Mouse (Mus musculus) hindbrain, embryonic 11.5 days (tissue): ENCODE results near the gene Ccr7. TPM values are rescaled to one million over a fixed set of nuclear protein-coding genes. Genes with fewer than 3 reads are reported as not detected.

Experiments
- ATAC-seq: fragments of 200-750 bp; cut with Nextera tagmentation; 2 replicates; pipeline ENCODE4 v1.8.0; 2017; ENCODE audit warnings: mild to moderate bottlenecking, moderate TSS enrichment, moderate library complexity; ENCODE audit not compliant: low FRiP score
- DNase-seq: peaks from one replicate; pipeline ENCODE4 v3.0.0-alpha.2; 2015; ENCODE audit warnings: low spot score
- H3K27ac ChIP-seq: fragments of 300-500 bp; sonication (generic); 2 replicates; pipeline ENCODE4 v1.5.1; 2014; ENCODE audit warnings: mild to moderate bottlenecking, low read depth, low read length
- H3K27me3 ChIP-seq: fragments of 300-500 bp; sonication (generic); 2 replicates; pipeline ENCODE4 v1.6.1; 2014; ENCODE audit warnings: mild to moderate bottlenecking, low read length, moderate library complexity, mixed read lengths; ENCODE audit not compliant: control insufficient read depth, insufficient read depth
- H3K36me3 ChIP-seq: fragments of 300-500 bp; sonication (generic); 2 replicates; pipeline ENCODE4 v1.6.1; 2014; ENCODE audit warnings: mild to moderate bottlenecking, low read length, moderate library complexity, mixed read lengths; ENCODE audit not compliant: control insufficient read depth, insufficient read depth
- H3K4me1 ChIP-seq: fragments of 300-500 bp; sonication (generic); replicated peaks from 2 replicates; pipeline ENCODE4 v1.6.1; 2014; ENCODE audit warnings: low read length, mixed read lengths; ENCODE audit not compliant: control insufficient read depth, insufficient read depth
- H3K4me2 ChIP-seq: fragments of 300-500 bp; sonication (generic); replicated peaks from 2 replicates; pipeline ENCODE4 v1.6.1; 2014; ENCODE audit warnings: mild to moderate bottlenecking, low read depth, low read length
- H3K4me3 ChIP-seq: fragments of 300-500 bp; sonication (generic); 2 replicates; pipeline ENCODE4 v1.5.1; 2014; ENCODE audit warnings: low read depth, low read length
- H3K9ac ChIP-seq: fragments of 300-500 bp; sonication (generic); 2 replicates; pipeline ENCODE4 v1.6.1; 2014; ENCODE audit warnings: low read depth, low read length
- H3K9me3 ChIP-seq: fragments of 300-500 bp; sonication (generic); 2 replicates; pipeline ENCODE4 v1.6.1; 2016; ENCODE audit warnings: low read length; ENCODE audit not compliant: control insufficient read depth
- WGBS: fragments of 180-500 bp; shearing (Covaris S2); extraction: QIAGEN DNeasy Blood & Tissue Kit; methylation state at CpG from one replicate; pipeline ENCODE4 v1.1.7; 2014; 5-methylcytosine and 5-hydroxymethylcytosine counted together
- polyA plus RNA-seq: library from polyadenylated mRNA; unstranded; fragments of >200 nt; fragmentation: Nextera tagmentation; extraction: Ambion mirVana; gene quantifications from 2 replicates; pipeline ENCODE4 v1.2.1, GENCODE M21; 2014

Ccr7 gene
- polyA plus RNA-seq, 1 experiment from 2014 or later: 0.17 TPM

- WGBS: 50% methylated on average over 5 of the region's 5 CpGs
- no peak overlapping the region for H3K27ac ChIP-seq
- H3K27me3 ChIP-seq: no peaks in the 10 kb centered on the region
- H3K4me2 ChIP-seq: no peak overlapping the region
- no peaks in the 10 kb centered on the region for H3K36me3 ChIP-seq
- no peak overlapping the region for H3K4me3 ChIP-seq
- peaks cover 9% of the 10 kb centered on the region for H3K4me1 ChIP-seq
- no peaks in the 10 kb centered on the region for H3K9me3 ChIP-seq
- ATAC-seq: no peak
- H3K9ac ChIP-seq: no peak overlapping the region
- no peak for DNase-seq
Observed at GRCm38 (mm10) chr11:99126482-99127253, 28.2 kb downstream of the Ccr7 start.

- Histone ChIP-seq H3K4me2 (no peak overlapping the region), H3K4me1 (peaks cover 10% of the 10 kb centered on the region), H3K36me3 (no peaks in the 10 kb centered on the region), H3K27ac (no peak overlapping the region), H3K9ac (no peak overlapping the region), H3K4me3 (no peak overlapping the region), H3K9me3 (no peaks in the 10 kb centered on the region), H3K27me3 (no peaks in the 10 kb centered on the region)
- 43% methylated on average over 10 of the region's 10 CpGs for WGBS
- no peak for DNase-seq
- no peak for ATAC-seq
Observed at GRCm38 (mm10) chr11:99124635-99125029, 30.2 kb downstream of the Ccr7 start.

GRCm38 (mm10) chr11:99123977-99124634, 30.8 kb downstream of the Ccr7 start:
- H3K27me3 ChIP-seq: no peaks in the 10 kb centered on the region
- no peak overlapping the region for H3K4me2 ChIP-seq
- DNase-seq (peak; percentile 73), ATAC-seq (no peak)
- H3K9ac ChIP-seq: no peak overlapping the region
- H3K27ac ChIP-seq: no peak overlapping the region
- H3K4me3 ChIP-seq: no peak overlapping the region
- WGBS: 44% methylated on average over 15 of the region's 15 CpGs
- H3K36me3 ChIP-seq: no peaks in the 10 kb centered on the region
- no peaks in the 10 kb centered on the region for H3K9me3 ChIP-seq
- peaks cover 10% of the 10 kb centered on the region for H3K4me1 ChIP-seq

DNA sequence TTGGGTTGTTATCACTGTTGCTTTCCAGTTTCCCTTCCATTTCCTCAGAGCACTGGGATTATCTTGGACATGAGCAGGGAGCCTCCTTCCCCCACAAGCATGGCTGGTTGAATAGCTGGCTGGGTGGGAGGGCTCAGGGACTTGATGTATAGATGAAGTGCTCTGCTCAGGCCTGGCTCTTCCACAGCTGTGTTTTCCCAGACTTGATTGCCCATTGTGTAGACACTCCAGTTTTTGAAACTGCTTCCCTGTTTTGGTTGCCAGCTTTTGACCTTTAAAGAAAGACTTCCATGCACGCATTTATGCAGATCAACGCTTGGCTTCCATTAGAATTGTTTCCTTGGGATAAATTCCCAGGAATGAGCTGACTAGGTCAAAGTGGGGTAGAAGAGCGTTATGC, 32.2 kb downstream of the Ccr7 start:
- Histone ChIP-seq H3K36me3 (no peaks in the 10 kb centered on the region), H3K27me3 (no peaks in the 10 kb centered on the region), H3K9ac (no peak overlapping the region), H3K27ac (no peak overlapping the region), H3K9me3 (no peaks in the 10 kb centered on the region), H3K4me3 (no peak overlapping the region), H3K4me1 (peaks cover 10% of the 10 kb centered on the region), H3K4me2 (no peak overlapping the region)
- DNase-seq: no peak
- ATAC-seq: no peak
- 61% methylated on average over 3 of the region's 3 CpGs for WGBS

DNA sequence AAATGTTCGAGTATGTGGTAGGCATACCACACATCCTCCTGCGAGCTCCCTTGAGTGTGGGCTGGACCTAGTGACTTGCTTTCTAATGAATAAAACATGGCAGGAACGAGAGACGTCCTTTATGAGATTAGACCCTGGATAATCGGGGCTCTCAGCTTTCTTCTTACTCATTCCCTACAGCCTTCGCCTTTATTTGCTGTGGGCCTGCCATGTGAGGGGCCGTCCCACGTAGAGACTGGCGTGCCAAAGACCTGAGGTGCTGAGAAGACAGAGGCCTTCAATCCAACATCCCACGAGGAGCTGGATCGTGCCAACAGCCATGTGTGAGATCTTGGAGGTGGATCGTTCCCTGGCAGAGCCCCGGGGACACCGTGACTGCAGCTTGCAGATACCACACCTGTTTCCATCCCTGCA, 33.7 kb downstream of the Ccr7 start:
- peak overlapping the region; percentile 31; the same call in 1 of the 2 replicates for H3K27ac ChIP-seq
- H3K4me2 ChIP-seq: no peak overlapping the region

DNA sequence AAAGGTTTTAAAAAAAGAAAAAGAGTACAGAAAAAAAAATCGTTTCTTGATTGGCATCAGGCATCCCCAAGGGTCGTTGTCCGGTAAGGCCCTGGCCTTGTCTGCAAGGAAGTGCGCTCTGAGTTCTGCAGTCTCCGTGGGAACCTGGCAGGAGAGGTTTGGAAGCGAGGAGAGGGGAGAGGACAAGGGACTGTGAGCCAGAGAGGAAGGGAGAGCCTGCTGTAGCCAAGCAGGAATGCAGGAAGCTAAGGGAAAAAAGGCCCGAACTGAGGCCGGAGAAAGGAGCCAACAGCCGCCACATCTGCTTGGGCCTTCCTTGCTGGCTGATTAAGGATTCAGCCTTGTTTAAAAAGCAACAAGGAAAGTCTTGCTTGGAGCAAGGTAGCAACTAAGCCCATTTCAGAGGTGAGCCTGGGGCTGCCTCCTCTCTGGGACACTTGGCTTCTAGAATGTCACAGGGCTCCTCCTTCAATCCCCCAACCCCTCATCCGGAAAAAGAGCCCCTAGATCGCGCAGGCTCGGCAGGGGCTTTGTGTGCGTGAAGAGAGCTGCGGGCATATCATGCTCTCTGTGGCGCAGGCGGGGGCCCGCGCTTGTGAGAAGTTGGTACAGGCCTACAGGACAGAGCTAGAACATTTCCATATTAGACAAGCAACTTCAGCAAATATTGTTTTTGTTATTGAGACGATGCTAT, 34.2 kb downstream of the Ccr7 start:
- DNase-seq (no peak), ATAC-seq (no peak)
- Histone ChIP-seq H3K36me3 (no peaks in the 10 kb centered on the region), H3K9me3 (no peaks in the 10 kb centered on the region), H3K27me3 (no peaks in the 10 kb centered on the region), H3K4me2 (no peak overlapping the region), H3K9ac (peak overlapping the region; percentile 38; the same call in 1 of the 2 replicates), H3K27ac (peak overlapping the region; percentile 31), H3K4me3 (no peak overlapping the region), H3K4me1 (peaks cover 10% of the 10 kb centered on the region)
- WGBS: 40% methylated on average over 20 of the region's 20 CpGs

More for the DNA sequence above, 33.7 kb downstream of the Ccr7 start:
- WGBS: 49% methylated on average over 14 of the region's 14 CpGs
- Histone ChIP-seq H3K9me3 (no peaks in the 10 kb centered on the region), H3K4me1 (peaks cover 10% of the 10 kb centered on the region), H3K36me3 (no peaks in the 10 kb centered on the region), H3K27me3 (no peaks in the 10 kb centered on the region), H3K9ac (no peak overlapping the region), H3K4me3 (no peak overlapping the region)
- no peak for DNase-seq
- ATAC-seq: no peak

GRCm38 (mm10) chr11:99118963-99119362, 35.9 kb downstream of the Ccr7 start:
- no peak for ATAC-seq
- H3K9ac ChIP-seq: no peak overlapping the region
- WGBS: 87% methylated on average over 7 of the region's 7 CpGs
- H3K27ac ChIP-seq: no peak overlapping the region
- H3K9me3 ChIP-seq: no peaks in the 10 kb centered on the region
- H3K36me3 ChIP-seq: no peaks in the 10 kb centered on the region
- DNase-seq: no peak
- no peaks in the 10 kb centered on the region for H3K27me3 ChIP-seq
- no peak overlapping the region for H3K4me3 ChIP-seq
- H3K4me2 ChIP-seq: no peak overlapping the region
- H3K4me1 ChIP-seq: peaks cover 6% of the 10 kb centered on the region

GRCm38 (mm10) chr11:99118420-99118819, 36.5 kb downstream of the Ccr7 start:
- Histone ChIP-seq H3K9ac (no peak overlapping the region), H3K4me2 (no peak overlapping the region), H3K4me1 (peaks cover 6% of the 10 kb centered on the region), H3K36me3 (no peaks in the 10 kb centered on the region), H3K4me3 (no peak overlapping the region), H3K27ac (no peak overlapping the region), H3K9me3 (no peaks in the 10 kb centered on the region), H3K27me3 (no peaks in the 10 kb centered on the region)
- ATAC-seq (no peak), DNase-seq (no peak)
- 97% methylated on average over 1 of the region's 1 CpGs for WGBS
